Mouse (Mus musculus): ENCODE data around the gene Fam205a4.
"Not testable (repeated sequence)": the region's sequence is repeated elsewhere in the genome, so short reads cannot be mapped to it uniquely, and the experiment has no call there.

Gene Fam205a4

DNA sequence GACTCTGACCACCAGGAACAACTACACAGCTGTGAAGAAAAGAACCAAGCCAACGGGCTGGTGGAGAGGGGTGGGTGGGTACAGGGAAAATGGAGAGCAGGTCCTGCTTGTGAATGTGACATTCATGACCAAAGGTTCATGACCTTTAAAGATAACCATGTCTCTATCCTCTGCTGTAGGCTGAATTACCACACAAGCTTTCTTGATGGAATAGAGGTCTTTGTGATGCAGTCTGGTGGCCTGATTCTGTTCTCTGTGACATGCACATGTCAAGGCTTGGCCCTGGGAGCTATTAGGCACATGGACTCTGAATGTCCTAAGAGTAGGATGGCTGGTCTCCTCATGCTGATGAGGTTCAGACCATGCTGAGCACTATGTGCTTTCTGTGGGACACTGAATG is at the start of gene Fam205a4:
TSS of gene Fam205a4 (plus strand) at position 301 of the 400 bp plus-strand sequence.
- not testable (repeated sequence) for TF ChIP-seq GATA4 (IDR thresholded peaks at IDR 0.05; ENCODE audit: insufficient replicate concordance, low read length)

DNA sequence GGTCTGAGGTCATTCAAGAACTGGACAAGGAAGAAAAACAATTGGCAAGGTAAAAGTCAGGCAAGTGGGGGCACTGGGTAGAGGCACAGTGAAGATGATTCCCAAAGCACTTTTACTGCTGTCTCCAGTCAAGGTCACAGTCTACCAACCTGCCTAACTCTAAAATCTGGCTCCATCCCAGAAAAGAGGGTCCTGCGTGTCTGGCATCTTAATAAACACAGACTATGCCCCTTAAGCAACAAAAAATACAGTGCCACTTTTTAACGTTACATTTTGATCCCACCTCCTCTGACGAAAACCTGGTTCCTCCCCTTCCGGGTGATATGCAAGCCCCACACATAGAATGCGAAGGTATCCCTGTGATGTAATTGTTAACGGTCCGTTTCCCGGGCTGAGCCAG is 24.6 kb upstream of the Fam205a4 start, which contains the start of gene Gm20878:
TSS of gene Gm20878 (plus strand) at position 301 of the 400 bp plus-strand sequence.
- TF ChIP-seq GATA4 (IDR thresholded peaks at IDR 0.05; ENCODE audit: insufficient replicate concordance, low read length): not testable (repeated sequence)

All from liver, adult (tissue).